Mouse (Mus musculus) bone marrow, adult 2 months (tissue): ENCODE data around the gene Gcn1l1.

ENCODE experiments used
- CTCF ChIP-seq: fragments of 200-500 bp; IDR thresholded peaks from 2 replicates; pipeline ENCODE4 v1.5.1; 2011; ENCODE audit warnings: low read length, control low read depth; ENCODE audit not compliant: control insufficient read depth, insufficient read depth
- POLR2A ChIP-seq: fragments of 200-500 bp; IDR thresholded peaks from 2 replicates; pipeline ENCODE4 v1.6.1; 2011; ENCODE audit warnings: low read depth, mild to moderate bottlenecking, control low read depth, low read length, borderline replicate concordance; ENCODE audit not compliant: control insufficient read depth

- TF ChIP-seq POLR2A (no peak), CTCF (no peak)
These were observed 105.4 kb downstream of the Gcn1l1 start for GRCm38 (mm10) chr5:115670406-115670805.
